Mouse (Mus musculus) CH12.LX (cell line): ENCODE measurements around the gene Fcrl1. TPM values are rescaled to one million over a fixed set of nuclear protein-coding genes. Genes with fewer than 3 reads are reported as not detected.
"Not testable (repeated sequence)": the region's sequence is repeated elsewhere in the genome, so short reads cannot be mapped to it uniquely, and the experiment has no call there.

ENCODE experiments used
- DNase-seq: peaks from one replicate; pipeline ENCODE4 v3.0.0-alpha.2; 2013; ENCODE audit errors: extremely low read depth
- H3K27ac ChIP-seq: 2 replicates; pipeline ENCODE4 v1.5.1; 2012; ENCODE audit warnings: low read depth, mild to moderate bottlenecking, control low read depth, moderate library complexity; ENCODE audit not compliant: insufficient read depth
- H3K27me3 ChIP-seq: replicated peaks from 2 replicates; pipeline ENCODE3; 2012; ENCODE audit warnings: inconsistent platforms
- H3K36me3 ChIP-seq, 2 experiments: replicated peaks in 1 of 2; 2 replicates each; pipeline versions ENCODE3 to v1.6.1; 2012; ENCODE audit warnings: inconsistent platforms in 1 of 2, low read length in 1 of 2, mild to moderate bottlenecking in 1 of 2, mixed read lengths in 1 of 2, moderate library complexity in 1 of 2; ENCODE audit not compliant: control insufficient read depth in 1 of 2, insufficient read depth in 1 of 2
- H3K4me1 ChIP-seq, 2 experiments: 2 replicates each; pipeline ENCODE4 v1.6.1; 2012; ENCODE audit warnings: inconsistent platforms in 1 of 2, moderate library complexity in 1 of 2; ENCODE audit not compliant: insufficient read depth in 2 of 2, control insufficient read depth in 1 of 2
- H3K4me2 ChIP-seq: 2 replicates; pipeline ENCODE4 v1.6.1; 2012; ENCODE audit warnings: low read depth, mild to moderate bottlenecking, control low read depth; ENCODE audit not compliant: poor library complexity, insufficient read depth, severe bottlenecking
- H3K4me3 ChIP-seq, 3 experiments: fragments of 150-350 bp in 1 of 3; sonication (generic) in 1 of 3; replicated peaks in 1 of 3; 2 replicates each; pipeline versions ENCODE3 to v1.5.1; 2011 to 2012; ENCODE audit warnings: low read depth in 2 of 3, low read length in 2 of 3, mild to moderate bottlenecking in 2 of 3, moderate library complexity in 2 of 3, control low read depth in 1 of 3, improper control_type of control experiment in 1 of 3, inconsistent platforms in 1 of 3, mixed read lengths in 1 of 3; ENCODE audit not compliant: poor library complexity in 1 of 3
- H3K79me2 ChIP-seq: replicated peaks from 2 replicates; pipeline ENCODE4 v1.6.1; 2012; ENCODE audit warnings: mild to moderate bottlenecking, moderate library complexity; ENCODE audit not compliant: control insufficient read depth, poor library complexity, insufficient read depth, severe bottlenecking; ENCODE audit errors: extremely low read depth
- H3K9ac ChIP-seq: 2 replicates; pipeline ENCODE4 v1.6.1; 2012; ENCODE audit warnings: low read depth, mild to moderate bottlenecking, control low read depth, moderate library complexity; ENCODE audit not compliant: insufficient read depth
- H3K9me3 ChIP-seq: replicated peaks from 2 replicates; pipeline ENCODE3; 2012; ENCODE audit warnings: low read length, inconsistent platforms, mixed read lengths
- BHLHE40 ChIP-seq: IDR thresholded peaks from 2 replicates; pipeline ENCODE4 v1.6.1; 2011; ENCODE audit warnings: mild to moderate bottlenecking, low read depth, low read length, improper control_type of control experiment
- ELF1 ChIP-seq: IDR thresholded peaks from 2 replicates; pipeline ENCODE4 v1.6.1; 2014; ENCODE audit warnings: low read depth, mild to moderate bottlenecking, inconsistent platforms, low read length, improper control_type of control experiment
- ETS1 ChIP-seq: conservative IDR thresholded peaks from 2 replicates; pipeline ENCODE4 v1.6.1; 2012; ENCODE audit warnings: low read depth, mild to moderate bottlenecking, inconsistent platforms, low read length, improper control_type of control experiment, moderate library complexity
- GABPA ChIP-seq: IDR thresholded peaks from 2 replicates; pipeline ENCODE4 v1.6.1; 2012; ENCODE audit warnings: low read depth, low read length, improper control_type of control experiment, inconsistent platforms; ENCODE audit not compliant: insufficient replicate concordance
- IRF4 ChIP-seq: IDR thresholded peaks from 2 replicates; pipeline ENCODE4 v1.6.1; 2014; ENCODE audit warnings: low read depth, mild to moderate bottlenecking, inconsistent platforms, low read length, improper control_type of control experiment
- JUN ChIP-seq: IDR thresholded peaks from 2 replicates; pipeline ENCODE4 v1.6.1; 2011; ENCODE audit warnings: low read depth, mild to moderate bottlenecking, low read length, improper control_type of control experiment, moderate library complexity; ENCODE audit not compliant: insufficient read depth
- MAX ChIP-seq: IDR thresholded peaks from 2 replicates; pipeline ENCODE4 v1.6.1; 2011; ENCODE audit warnings: low read length, improper control_type of control experiment
- MEF2A ChIP-seq: IDR thresholded peaks from 2 replicates; pipeline ENCODE4 v1.6.1; 2014; ENCODE audit warnings: low read depth, mild to moderate bottlenecking, inconsistent platforms, low read length, improper control_type of control experiment, borderline replicate concordance
- MXI1 ChIP-seq: IDR thresholded peaks from 2 replicates; pipeline ENCODE4 v1.6.1; 2011; ENCODE audit warnings: mild to moderate bottlenecking, low read depth, low read length, improper control_type of control experiment
- NELFE ChIP-seq: IDR thresholded peaks from 2 replicates; pipeline ENCODE4 v1.6.1; 2011; ENCODE audit warnings: low read depth, low read length, improper control_type of control experiment
- POLR2A ChIP-seq: IDR thresholded peaks from 2 replicates; pipeline ENCODE4 v1.6.1; 2011; ENCODE audit warnings: low read depth, mild to moderate bottlenecking, improper control_type of control experiment, low read length
- SMC3 ChIP-seq: IDR thresholded peaks from 2 replicates; pipeline ENCODE4 v1.6.1; 2011; ENCODE audit warnings: low read depth, low read length, improper control_type of control experiment
- TBP ChIP-seq: conservative IDR thresholded peaks from 2 replicates; pipeline ENCODE4 v1.6.1; 2011; ENCODE audit warnings: low read depth, low read length, improper control_type of control experiment
- TCF12 ChIP-seq: IDR thresholded peaks from 2 replicates; pipeline ENCODE4 v1.6.1; 2014; ENCODE audit warnings: low read depth, mild to moderate bottlenecking, inconsistent platforms, low read length, improper control_type of control experiment
- ZKSCAN1 ChIP-seq: IDR thresholded peaks from 2 replicates; pipeline ENCODE4 v1.6.1; 2012; ENCODE audit warnings: low read depth, inconsistent platforms, low read length, improper control_type of control experiment, borderline replicate concordance
- ZMIZ1 ChIP-seq: IDR thresholded peaks from 2 replicates; pipeline ENCODE4 v1.6.1; 2012; ENCODE audit warnings: low read depth, mild to moderate bottlenecking, inconsistent platforms, low read length, improper control_type of control experiment
- ZNF384 ChIP-seq: IDR thresholded peaks from 2 replicates; pipeline ENCODE4 v1.6.1; 2012; ENCODE audit warnings: low read depth, low read length, improper control_type of control experiment, inconsistent platforms
- dilution Hi-C: fragments of 300-500 bp; cut with MboI; formaldehyde crosslinking; loops from 2 replicates; pipeline ENCODE4 v1.14.3; 2020; ENCODE audit warnings: low sequenced_read_pairs; ENCODE audit not compliant: extremely low pct_unique_long_range_greater_than_20kb, extremely low pct_ligation_motif_present
- in situ Hi-C: fragments of 300-500 bp; cut with MboI; formaldehyde crosslinking; loops from 3 replicates; pipeline ENCODE4 v1.14.3; 2019; ENCODE audit warnings: low sequenced_read_pairs, low pct_ligation_motif_present, low pct_unique_long_range_greater_than_20kb, mixed read lengths
- polyA plus RNA-seq: library from polyadenylated mRNA; unstranded; fragments of >175 nt; gene quantifications from 2 replicates; pipeline ENCODE4 v1.2.1, GENCODE M21; 2012; ENCODE audit warnings: low read depth; ENCODE audit not compliant: insufficient read length
- total RNA-seq, 2 experiments: library from RNA; depleted of rRNA; stranded (reverse); fragments of 300-350 nt in 1 of 2; fragments of >200 nt in 1 of 2; gene quantifications; 2 replicates each; pipeline ENCODE4 v1.2.3; 2012 to 2014

Fcrl1 gene
- total and polyA plus RNA-seq, 3 experiments = 20.6 to 50.1 (median 45.2) TPM

DNA sequence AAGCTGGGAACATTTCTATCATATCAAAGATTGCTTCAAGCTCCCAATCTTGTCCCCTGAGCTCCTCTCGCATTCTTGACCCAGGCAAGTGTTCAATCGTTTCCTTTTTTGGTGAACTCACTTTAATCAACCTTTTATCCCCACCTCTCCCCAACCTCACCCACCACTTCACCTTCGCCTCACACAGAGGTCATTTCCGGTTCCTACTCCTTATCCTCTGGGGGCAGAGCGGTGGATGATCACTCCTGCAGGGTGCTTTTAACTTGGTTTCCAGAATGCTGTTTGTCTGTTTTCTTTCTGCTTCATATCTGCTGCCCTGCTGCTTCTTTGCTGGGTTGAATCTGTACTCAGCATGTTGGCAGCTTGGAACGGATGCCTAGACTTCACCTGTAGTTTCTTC is 1.5 kb downstream of the Fcrl1 start:
- Histone ChIP-seq H3K27ac (peak overlapping the region; percentile 53; the same call in 1 of the 2 replicates), H3K4me1 (peaks cover 14 to 30% of the 10 kb centered on the region in 2 experiments), H3K79me2 (no peaks in the 10 kb centered on the region), H3K4me3 (peak overlapping the region; percentile 50 to 60 (median 50)), H3K36me3 (peaks cover 0 to 3% of the 10 kb centered on the region in 2 experiments), H3K9ac (peak overlapping the region; percentile 23; the same call in 1 of the 2 replicates), H3K9me3 (no peaks in the 10 kb centered on the region), H3K27me3 (no peaks in the 10 kb centered on the region), H3K4me2 (peak overlapping the region; percentile 80)
- dilution Hi-C loops (no loop called here), in situ Hi-C loops (no loop called here)
- TF ChIP-seq ZKSCAN1 = no peak
- no peak for TF ChIP-seq SMC3
- no peak for TF ChIP-seq ZNF384
- TF ChIP-seq MEF2A = no peak
- TF ChIP-seq ELF1 = peak; percentile 60
- 0 out of 2 replicates have a peak, but pooled peaks have one; percentile 43 for TF ChIP-seq MXI1
- TF ChIP-seq TBP = peak; percentile 28; the same call in 1 of the 2 replicates
- peak; percentile 19; the same call in 1 of the 2 replicates for TF ChIP-seq ETS1
- TF ChIP-seq POLR2A = peak; percentile 44; the same call in 1 of the 2 replicates
- 0 out of 2 replicates have a peak, but pooled peaks have one; percentile 23 for TF ChIP-seq NELFE
- TF ChIP-seq ZMIZ1 = 0 out of 2 replicates have a peak, but pooled peaks have one; percentile 34
- no peak for TF ChIP-seq JUN
- peak; percentile 16; the same call in 1 of the 2 replicates for TF ChIP-seq TCF12
- 0 out of 2 replicates have a peak, but pooled peaks have one; percentile 20 for TF ChIP-seq BHLHE40
- TF ChIP-seq GABPA = no peak
- TF ChIP-seq IRF4 = 0 out of 2 replicates have a peak, but pooled peaks have one; percentile 9
- no peak for TF ChIP-seq MAX
- no peak for DNase-seq

DNA sequence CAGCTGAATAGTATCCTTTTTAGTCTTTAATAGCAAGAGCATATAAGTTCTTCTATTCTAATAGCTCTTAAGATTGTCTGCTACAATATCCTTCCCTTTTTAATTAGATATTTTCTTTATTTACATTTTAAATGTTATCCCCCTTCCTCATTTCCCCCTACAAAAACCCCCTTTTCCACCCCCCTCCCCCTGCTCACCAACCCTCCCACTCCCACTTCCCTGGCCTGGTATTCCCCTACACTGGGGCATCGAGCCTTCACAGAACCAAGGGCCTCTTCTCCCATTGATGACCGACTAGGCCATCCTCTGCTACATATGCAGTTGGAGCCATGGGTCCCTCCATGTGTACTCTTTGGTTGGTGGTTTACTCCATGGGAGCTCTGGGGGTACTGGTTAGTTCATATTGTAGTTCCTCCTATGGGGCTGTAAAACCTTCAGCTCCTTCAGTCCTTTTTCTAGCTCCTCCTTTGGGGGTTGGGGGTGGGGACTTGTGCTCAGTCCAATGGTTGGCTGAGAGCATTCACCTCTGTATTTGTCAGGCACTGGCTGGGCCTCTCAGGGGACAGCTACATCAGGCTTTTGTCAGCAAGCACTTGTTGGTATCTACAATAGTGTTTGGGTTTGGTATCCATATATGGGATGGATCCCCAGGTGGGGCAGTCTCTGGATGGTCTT is 3.6 kb downstream of the Fcrl1 start:
- TF ChIP-seq IRF4 = 0 out of 2 replicates have a peak, but pooled peaks have one; percentile 9
- peak; percentile 93 for DNase-seq
- Histone ChIP-seq H3K36me3 (peaks cover 2 to 17% of the 10 kb centered on the region in 2 experiments), H3K27ac (peak overlapping the region; percentile 82), H3K4me1 (peaks cover 29 to 50% of the 10 kb centered on the region in 2 experiments), H3K9ac (0 out of 2 replicates have a peak overlapping the region, but pooled peaks have one; percentile 37), H3K4me2 (peak overlapping the region; percentile 68), H3K4me3 (peak overlapping the region in 2 of 3 experiments; percentile 5 to 39)
- in situ Hi-C loops, H3K27me3 ChIP-seq, H3K79me2 ChIP-seq, H3K9me3 ChIP-seq, dilution Hi-C loops: not testable (repeated sequence)
